Mouse (Mus musculus): ENCODE measurements at regions not wholly inside any gene's neighbourhood (a gene's known extent, or its start where the extent isn't known, plus 50 kb on each side); places are given as distances from the start of the nearest gene placed in this dataset.

- DNase-seq: no peak
Measured at GRCm38 (mm10) chr8:92302694-92303093, 54.7 kb upstream of the Irx5 start.

DNA sequence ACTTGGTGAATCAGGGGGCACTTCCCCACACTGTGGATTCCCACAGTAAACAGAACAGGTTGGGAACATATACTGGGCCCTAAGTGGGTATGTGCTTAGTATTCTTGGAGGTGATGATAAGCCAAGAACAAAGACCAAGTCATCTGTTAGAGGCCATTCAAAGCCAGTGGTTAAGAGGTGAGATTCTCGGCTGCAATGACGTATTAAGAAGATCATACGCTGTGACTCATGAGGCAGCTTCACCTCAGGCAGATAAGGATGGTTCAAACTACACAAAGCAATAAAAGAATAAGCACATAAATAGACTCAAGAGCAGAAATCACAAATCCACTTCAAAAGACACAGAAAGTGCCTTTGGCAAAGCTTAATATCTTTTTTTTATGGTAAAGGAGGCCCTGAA is 56.4 kb upstream of the Irx5 start:
- DNase-seq: no peak

- no peak for DNase-seq
Measured at GRCm38 (mm10) chr8:92286841-92287811, 70.3 kb upstream of the Irx5 start.

- DNase-seq: no peak
Measured at GRCm38 (mm10) chr8:92275755-92276154, 81.7 kb upstream of the Irx5 start.

- DNase-seq: no peak
Measured at GRCm38 (mm10) chr8:92272726-92273125, 84.7 kb upstream of the Irx5 start.

DNA sequence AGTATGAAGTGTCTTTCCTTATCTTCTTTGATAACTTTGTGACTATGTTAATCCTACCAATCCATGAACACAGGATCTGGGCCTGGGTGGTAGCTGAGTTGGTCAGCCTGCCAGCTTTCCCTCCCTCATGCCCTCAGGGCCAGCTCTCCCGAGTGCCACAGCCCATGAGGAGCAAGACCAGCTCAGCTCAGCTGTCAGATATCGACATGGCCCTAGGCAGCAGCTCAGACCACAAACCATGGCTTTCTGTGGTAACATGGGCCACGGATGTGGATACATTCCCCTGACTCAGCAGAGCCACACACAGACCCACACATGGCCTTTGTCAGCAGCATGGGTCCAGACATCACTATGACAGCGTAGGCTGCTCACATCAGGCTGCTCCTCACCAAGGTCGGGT is 85.4 kb upstream of the Irx5 start:
- DNase-seq: no peak

DNA sequence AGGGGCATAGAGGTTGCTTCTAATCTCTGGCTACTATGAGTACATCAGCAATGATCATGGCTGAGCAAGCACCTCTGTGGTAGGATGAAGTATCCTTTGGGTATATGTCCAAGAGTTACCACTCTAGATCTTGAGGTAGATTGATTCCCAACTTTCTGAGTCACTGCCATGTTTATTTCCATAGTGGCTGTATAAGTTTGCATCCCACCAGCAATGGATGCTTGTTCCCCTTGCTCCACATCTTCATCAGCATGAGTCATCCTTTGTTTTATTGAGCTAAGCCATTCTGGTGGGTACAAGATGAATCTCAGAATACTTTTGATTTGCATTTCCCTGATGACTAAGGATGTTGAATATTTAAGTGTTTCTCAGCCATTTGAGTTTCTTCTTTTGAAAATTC is 86.8 kb upstream of the Irx5 start:
- DNase-seq: no peak

- no peak for DNase-seq
Measured at GRCm38 (mm10) chr8:92267415-92267814, 90.0 kb upstream of the Irx5 start.

GRCm38 (mm10) chr8:92260056-92260455 is 97.4 kb upstream of the Irx5 start:
- DNase-seq: no peak

- no peak for DNase-seq
Measured at GRCm38 (mm10) chr8:92258258-92258657, 99.2 kb upstream of the Irx5 start.

GRCm38 (mm10) chr8:92252597-92253375 is 104.6 kb upstream of the Irx5 start:
- no peak for DNase-seq

DNA sequence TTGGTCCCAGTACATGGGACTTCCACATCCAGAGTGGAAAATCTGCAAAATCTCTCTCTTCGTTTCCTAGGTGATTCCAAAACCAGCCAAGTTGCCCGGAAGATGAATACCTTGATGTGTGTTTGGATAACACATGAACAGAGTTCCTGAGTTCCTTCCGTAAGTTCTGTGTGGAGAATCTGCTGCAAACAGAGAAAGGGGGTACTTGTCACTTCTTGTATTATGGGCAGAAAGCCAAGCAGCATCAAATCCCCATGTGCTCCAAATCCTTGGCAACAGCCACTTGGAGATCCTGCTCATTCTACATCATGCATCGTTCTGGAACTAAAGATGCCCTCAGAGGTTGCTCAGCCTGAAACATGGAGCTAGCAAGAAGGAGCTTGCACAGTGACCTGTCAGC is 111.1 kb upstream of the Irx5 start:
- DNase-seq: no peak

- DNase-seq: no peak
Measured at GRCm38 (mm10) chr8:92240686-92241275, 116.6 kb upstream of the Irx5 start.

GRCm38 (mm10) chr8:92231326-92232225 is 125.8 kb upstream of the Irx5 start:
- DNase-seq: no peak

GRCm38 (mm10) chr8:92229526-92229925 is 127.9 kb upstream of the Irx5 start:
- no peak for DNase-seq

- DNase-seq: no peak
Measured at GRCm38 (mm10) chr8:92224929-92225328, 132.5 kb upstream of the Irx5 start.

DNA sequence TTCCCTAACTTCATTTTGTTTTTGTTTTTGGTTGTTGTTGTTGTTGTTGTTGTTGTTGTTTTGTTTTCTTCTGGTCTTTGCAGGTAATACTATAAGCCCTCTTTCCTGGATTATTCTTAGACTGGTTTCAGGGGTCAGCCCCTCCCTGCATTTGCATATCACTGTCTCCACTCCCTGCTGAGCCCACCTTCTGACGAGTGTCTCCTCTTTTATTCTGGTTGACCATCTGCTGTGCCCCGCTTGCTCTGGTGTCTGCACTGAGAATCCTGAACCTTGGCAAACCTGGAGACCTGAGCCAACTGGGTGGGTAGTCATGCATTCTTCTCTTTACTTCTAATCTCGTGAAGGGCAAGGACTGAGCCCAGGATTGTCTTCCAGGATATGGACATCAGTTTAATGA is 134.4 kb upstream of the Irx5 start:
- no peak for DNase-seq

DNA sequence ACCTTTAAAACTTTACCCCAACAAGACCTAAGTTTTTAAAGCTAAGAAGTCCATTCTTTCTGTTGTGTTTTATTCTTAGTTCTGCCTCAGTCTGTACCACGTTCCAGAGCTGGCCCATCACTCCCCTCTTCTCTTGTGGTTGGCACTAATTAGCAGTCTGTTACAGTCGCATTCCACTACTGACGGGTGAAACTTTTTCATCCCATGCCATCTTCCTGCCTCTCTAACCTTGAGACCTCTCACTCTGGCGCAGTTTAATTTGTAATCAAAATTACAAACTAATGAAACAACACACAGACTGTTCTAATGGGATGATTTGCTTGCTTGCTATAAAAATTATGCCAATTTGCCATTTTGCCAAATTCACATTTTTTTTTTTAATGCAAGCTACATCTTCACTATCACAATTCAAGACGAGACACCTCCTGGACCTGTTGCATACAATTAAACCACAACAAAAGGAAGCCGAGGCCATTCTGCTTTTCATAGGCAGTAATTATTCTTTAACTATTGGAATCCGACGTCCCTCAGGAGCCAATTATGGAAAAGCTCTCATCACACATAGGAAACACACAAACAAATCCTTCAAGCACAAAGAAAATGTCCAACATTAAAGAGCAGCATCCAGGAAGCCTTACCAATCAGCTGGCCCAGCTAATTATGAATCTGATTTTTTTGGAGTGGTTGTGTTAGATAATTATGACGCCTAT is 138.1 kb upstream of the Irx5 start:
- no peak for DNase-seq

GRCm38 (mm10) chr8:92217521-92217920 is 139.9 kb upstream of the Irx5 start:
- no peak for DNase-seq

- DNase-seq: no peak
Measured at GRCm38 (mm10) chr8:92216176-92216575, 141.2 kb upstream of the Irx5 start.

GRCm38 (mm10) chr8:92212786-92213535 is 144.5 kb upstream of the Irx5 start:
- no peak for DNase-seq
